Mouse (Mus musculus) brain, embryonic 18.5 days (tissue): ENCODE data around the gene Pard6b.
"Not testable (repeated sequence)": the region's sequence is repeated elsewhere in the genome, so short reads cannot be mapped to it uniquely, and the experiment has no call there.

Source experiments
- DNase-seq: peaks from one replicate; pipeline ENCODE4 v3.0.0-alpha.2; 2012; ENCODE audit warnings: low read depth, low spot score

Pard6b gene

DNA sequence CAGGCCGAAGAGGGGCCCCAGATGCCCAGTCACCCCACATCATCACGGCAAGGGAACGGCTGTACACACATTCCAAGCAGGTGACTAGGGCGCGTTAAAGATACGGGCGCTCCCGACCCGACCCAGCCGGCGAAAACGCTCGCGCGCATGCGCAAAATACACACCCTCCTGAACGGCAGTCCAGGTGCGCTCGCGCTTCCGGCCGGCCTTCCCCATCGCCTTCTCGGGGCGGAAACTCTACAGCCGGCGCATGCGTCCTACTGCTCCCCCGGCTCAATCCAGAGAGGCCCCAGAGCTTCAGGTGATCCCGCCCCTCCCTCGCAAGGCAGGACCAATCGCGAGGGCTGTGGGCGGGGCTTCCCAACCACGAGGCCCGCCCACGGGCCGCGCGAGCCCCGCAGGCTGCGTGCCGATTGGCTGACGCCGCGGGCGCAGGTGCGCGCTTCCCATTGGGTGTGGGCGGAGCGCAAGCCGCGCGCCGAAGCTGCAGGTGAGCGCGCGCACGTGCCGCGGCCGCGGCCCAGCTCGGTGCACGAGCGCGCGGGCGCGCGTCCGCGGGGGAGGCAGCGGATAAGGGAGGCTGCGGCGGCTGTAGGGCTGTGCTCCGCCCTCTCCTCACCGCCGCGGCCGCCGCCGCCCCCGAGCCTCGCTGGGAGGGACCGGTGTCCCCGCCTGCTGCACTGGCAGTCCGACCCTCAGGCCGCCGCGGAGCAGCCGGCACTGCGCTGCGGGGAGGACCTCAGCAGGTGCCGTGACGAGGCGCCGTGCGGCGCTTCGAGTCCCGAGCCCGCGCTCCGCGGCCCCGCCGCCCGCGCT lies at the start of gene Pard6b:
Pard6b (plus strand) TSS at position 574 of the 816 bp plus-strand sequence.
- peak; percentile 97 for DNase-seq

DNA sequence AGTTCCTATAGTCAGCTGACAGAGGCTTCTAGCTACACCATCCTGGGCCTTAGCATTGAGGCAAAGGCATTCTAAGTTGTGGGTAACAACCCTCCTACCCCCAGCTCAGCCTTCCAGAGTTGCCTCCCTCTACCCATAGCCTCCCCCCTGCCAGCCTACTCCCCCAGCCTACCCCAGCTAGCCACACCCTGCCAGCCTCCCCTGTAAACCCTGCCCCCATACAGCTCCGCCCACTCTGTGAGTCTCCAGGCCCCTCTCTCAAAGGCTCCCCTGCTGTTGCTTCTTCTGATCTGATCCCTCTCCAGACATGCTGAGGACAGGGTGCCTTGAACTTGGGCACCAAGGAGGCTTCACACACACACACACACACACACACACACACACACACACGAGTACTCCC lies 49.0 kb upstream of the Pard6b start:
- no peak for DNase-seq

DNA sequence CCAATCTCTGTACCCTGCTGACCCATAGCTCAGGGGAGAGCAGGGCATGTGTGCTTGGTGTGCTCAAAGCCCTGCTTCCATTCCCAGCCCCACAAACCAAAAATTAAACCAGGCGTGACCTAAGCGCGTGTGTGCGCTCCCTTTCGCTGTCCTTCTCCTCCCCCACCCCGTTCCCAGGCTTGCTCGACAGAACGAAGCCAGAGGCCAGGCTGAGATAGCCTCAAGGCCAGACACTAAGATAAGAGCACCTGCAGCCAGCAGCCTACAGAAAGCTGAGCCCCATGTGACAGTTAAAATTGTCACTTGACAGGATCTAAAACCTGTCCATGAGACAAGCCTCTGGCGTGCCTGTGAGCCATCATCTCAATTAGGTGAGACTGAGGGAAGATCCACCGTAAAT lies 46.9 kb upstream of the Pard6b start:
- no peak for DNase-seq

DNA sequence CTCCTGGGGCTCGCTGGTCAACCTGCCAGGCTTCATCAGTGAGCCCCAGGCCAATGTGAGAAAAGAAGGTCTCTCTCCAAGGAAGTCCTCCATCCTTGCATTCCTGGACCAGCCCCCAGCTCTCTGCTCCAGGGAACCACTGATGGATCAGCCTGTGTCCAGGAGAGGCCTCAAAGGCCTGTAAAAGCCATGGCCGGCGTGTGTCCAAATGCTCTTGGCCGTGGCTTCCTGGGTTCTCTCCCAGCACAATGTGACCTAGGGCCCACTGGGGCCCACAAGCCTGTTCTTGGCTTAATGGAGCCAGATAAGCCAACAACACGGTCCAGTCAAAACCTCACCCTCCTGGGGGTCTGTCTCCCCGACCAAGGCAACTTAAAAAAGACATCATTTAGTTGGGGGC lies 44.9 kb upstream of the Pard6b start:
- no peak for DNase-seq

DNA sequence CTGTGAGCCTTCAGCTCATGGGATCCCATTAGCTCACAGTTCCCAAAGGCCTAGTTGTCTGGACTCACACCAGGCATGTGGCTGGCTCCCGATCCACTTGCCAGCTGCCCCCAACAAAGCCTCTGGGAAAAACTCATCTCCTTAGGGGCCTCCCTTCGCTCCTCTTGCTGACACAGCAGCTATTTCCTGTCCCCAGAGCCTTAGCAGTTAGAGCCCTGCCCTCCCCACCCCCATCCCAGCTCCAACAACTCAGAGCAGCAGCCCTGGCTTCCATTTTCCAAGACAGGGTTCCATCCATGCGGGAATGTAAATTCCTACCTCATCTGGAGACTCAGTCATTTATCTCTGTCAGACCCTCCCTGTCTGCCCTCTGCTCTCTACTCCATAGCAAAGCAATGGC lies 43.7 kb upstream of the Pard6b start:
- no peak for DNase-seq

DNA sequence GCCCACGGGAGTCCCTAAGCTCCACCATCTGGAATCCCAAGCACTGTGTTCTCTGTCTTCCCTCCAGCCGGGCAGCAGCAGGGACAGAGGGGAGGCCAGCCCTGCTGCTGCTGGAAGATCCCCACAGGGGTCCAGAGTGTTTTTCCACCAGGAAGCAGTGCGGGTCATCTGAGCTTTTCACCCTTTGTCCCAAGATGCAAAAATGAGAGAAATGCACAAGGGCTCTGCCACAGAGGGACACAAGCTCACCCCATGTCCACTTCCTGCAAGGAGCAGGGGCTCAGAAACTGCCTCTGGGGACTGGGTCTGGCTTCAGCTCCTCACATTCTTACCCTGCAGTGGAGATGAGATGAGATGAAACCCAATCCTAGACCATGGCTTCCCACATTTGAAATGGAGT lies 40.1 kb upstream of the Pard6b start:
- no peak for DNase-seq

DNA sequence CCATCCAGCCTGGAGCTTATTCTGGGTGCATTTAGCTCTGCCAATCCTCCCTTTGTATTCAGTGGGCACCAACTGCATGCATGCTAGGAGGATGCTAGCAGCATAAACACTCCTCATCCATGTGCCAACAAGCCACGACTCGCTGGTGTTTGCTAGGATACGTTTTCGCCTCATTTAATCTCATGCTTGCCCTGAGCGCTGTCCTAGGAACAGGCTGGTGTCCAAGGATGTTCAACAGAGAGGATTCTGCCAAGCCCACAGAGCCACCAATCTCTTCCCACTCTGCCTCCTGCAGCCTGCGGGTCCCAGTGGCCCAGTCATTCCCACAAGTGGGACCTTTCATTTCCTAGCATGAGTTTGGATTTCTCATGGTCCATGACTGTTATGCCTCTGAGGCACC lies 38.8 kb upstream of the Pard6b start:
- peak; percentile 22 for DNase-seq

DNA sequence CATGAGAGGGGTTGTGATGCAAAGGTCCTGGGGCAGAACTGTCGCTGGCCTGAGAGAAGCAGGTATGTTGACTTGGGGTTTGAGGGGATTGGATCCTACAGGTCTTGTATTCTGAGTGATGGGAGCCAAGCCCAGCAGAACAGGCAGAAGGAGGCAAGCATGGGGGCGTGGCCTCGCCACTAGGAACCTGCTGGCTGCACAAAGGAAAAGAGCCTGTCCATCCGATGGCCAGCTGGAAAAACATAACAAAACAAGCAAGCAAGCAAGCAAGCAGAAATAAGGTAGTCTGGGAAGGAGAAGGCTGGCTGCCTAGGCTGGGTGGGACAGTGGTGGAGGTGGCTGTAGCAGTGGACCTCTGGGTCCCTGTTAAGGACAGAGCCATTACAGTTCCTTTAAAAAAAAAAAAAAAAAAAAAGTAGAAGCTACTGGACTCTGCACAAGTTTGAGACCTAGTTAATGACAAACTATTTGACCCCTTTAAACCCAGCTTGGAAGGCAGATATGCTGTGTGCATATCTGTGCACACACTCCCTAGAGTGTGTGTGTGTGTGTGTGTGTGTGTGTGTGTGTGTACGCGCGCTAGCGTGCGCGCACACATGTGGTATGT lies 36.0 kb upstream of the Pard6b start:
- no peak for DNase-seq

DNA sequence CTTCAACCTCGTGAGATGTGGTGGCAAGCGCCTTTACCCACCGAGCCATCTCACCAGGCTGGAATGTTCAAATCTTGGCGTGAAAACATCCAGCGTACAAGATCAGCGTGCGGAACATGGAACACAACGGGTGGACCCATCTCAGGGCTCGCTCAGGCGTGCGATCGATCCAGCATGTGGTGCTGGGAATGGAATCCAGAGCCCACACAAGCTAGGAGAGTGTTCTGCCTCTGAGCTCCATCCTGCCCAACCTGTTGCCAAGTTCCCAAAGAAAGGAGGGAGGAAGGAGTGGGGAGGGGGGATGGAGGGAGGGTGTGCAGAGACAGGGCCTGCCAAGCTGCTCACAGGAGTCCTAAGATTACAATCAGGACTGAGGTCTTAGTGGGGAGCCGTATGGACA lies 35.4 kb upstream of the Pard6b start:
- no peak for DNase-seq

DNA sequence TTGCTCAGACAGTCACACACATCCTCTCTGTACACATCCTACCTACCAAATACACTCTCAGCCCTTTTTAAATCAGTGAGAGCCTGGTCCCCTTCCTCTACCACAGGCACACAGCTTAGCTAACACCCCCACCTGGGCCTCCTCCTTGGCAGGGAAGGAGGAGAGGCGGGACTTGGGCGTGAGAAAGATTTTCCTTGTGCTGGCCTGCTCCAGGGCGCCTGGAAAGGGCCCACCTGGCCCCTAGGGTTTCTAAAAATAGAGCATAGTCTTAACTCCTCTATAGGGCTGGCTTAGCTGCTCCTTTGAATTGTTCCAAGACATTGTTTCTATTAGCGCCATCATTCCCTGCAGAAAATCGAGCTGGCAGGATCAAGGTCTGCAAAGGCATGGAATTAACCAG lies 35.0 kb upstream of the Pard6b start:
- no peak for DNase-seq

DNA sequence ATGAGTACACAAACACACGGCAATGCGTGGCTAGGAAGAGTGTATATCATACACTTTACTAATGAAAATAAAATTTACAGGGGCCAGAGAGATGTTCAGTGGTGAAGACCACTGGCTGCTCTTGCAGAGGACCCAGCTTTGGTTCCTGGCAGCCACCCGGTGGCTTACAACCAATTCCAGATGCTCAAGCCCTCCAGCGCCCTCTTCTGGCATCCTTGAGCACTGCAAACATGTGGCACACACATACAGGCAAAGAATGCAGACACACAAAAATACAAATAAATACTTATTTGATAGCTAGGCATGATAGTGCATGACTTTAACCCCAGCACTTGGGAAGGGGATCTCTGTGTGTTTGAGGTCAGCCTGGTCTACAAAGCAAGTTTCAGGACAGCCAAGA lies 34.3 kb upstream of the Pard6b start:
- DNase-seq = no peak

DNA sequence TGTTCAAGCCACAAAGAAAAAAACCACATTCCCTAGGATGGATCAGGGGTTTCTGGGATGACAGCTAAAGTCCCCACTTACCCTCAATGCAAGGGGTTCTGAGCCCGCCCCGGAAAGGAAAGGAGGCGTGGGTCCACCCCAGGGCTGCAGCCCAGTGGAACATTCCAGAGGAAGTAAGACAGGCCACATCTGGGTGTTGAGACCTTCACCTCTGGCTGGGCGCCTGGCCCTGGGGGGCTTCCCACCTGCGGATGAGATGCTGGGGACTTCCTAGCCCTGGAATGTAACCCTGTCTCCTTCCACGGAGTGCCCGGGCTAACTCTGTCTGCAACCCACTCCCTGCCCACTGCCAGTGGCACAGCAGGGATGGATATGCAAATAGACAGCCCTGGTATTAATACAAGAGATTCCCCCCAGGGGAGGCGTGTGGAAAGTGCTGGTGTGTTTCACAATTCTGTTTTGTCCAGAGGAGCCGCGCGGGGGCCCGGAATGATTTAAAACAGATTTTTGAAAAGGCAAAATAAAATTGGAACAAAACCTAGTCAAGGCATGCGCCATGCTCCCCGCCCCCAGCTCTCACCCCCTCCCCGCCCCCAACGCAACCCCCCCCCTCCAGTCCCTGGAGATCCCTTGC lies 31.7 kb upstream of the Pard6b start:
- no peak for DNase-seq

DNA sequence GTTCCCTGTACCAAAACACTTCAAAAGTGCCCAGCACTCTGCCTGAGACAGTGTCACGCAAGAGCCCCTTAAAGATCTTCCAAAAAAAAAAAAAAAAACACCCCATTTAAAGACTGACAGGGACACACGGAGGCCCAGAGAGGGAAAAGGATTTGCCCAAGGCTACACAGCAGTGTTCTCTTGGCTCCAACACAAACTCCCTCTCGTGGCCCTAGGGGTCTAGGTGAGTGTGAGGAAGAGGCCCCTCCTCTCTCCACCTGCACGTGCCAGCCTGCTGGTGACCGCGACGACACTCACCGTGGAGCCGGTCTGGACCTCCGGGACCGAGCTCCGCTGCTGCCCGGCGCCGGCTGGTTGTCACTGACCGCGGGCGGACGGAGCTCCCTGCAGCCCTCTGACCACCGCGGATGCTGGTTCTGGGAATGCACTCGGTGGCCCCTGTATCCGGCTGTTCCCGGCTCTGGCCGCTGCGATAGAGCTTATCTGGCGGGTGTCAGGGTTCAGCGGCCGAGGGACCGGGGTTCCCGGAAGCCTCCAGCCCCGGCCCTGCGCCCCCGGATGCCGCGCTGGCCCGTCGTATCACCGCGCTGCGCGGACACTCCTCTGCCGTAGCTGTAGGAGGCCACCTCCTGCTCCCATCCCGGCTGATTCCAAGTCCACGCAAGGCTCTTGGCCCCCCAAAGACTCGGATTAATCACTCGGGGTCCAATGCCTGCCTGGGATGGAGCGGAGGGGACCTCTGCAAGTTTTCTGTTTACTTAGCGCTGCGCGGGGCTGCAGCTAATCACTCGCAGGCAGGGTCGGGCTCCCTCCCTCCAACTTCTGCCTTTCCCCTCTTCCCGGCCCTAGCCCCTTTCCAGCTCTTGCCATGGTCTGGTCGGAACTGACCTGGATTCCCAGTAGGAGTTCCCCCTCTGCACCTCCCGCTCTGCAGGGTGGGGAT lies 30.5 kb upstream of the Pard6b start:
- DNase-seq = no peak

DNA sequence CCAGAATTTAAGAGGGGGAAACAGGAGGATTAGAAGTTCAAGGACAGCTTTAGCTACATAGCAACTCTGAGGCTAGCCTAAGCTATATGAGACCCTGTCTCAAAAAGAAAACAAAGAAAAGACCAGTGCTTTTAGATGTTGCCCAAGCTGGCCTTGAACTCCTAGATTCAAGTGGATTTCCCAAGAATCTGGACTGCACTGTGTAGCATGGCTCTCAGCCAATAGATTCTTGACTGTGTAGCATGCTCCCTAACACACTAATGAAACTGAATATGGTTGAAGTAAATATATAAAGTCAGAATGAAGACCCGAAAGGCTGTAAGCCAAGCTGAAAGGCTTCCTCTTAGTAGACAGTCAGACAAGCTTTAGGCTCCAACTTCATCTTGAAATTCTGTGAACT lies 28.6 kb upstream of the Pard6b start:
- no peak for DNase-seq

DNA sequence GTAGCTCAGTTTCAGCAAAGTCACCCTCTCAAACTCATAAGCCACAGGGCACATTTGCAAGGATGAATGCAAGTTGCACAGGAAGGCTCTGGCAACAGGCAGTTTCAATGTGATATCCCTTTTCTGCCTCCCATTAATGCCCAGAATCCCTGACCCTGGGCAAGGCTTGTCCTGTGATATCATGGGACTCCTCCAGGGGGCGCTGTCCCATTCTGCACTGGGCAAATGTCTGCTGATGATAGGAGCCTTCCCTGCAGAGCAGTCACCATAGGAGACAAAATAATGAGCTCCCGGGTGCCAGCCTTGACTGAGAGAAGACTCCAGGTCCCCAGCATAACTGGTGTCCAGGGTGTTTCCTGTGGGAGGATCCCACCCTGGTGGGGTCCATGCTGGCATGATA lies 28.1 kb upstream of the Pard6b start:
- DNase-seq = no peak

DNA sequence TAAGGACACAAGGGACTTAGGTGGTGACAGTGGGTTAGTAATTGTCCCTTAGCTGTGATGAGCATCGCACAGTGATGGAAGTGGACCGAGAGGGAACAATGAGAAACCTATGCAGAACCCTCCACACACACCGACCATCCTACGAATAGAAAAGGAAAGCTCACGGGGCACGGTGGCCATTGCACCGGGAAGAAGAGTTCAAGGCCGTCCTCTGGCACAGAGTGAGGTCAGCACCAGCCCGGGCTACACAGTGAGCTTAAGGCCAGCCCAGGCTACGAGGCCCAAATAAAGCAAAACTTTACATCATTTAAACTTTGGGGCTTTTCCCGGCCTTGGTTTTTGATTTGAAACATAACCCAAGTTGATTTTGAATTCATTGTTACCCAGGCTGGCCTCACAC lies 26.7 kb upstream of the Pard6b start:
- no peak for DNase-seq

DNA sequence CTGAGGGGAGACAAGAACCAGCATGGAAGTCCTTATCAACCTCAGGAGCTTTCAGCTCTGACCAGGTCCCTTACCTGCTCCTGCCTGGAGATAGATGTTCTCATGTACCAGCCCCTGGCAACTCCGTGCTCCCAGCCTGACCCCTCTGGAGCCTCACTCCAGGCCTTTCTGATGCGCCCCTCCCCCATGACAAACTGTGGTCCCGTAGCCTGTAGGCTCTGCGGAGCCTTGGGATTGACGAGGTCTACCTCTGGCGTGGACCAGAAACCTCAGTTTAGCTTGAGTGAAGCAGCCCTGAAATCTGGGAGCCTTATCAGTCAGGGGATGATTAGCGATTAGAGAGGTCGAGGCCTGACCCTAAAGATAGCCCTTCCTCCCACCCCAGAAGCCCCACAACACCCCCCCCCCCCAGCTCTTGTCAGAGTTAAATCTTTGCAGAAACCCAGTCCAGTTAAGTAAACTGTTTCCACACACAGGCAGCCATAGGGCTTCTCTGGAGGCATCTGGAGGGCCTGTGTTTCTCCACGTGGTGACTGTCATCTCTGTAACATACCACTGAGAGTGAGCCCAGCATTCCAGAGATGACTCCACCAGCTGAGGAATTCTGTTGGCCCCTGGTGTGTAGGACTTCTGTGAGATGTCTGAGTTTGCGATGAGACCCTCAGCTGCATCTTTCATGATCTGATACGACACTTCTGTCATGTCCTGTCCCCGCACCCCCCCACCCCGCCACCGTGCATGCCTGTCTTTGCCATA lies 24.7 kb upstream of the Pard6b start:
- DNase-seq = no peak

DNA sequence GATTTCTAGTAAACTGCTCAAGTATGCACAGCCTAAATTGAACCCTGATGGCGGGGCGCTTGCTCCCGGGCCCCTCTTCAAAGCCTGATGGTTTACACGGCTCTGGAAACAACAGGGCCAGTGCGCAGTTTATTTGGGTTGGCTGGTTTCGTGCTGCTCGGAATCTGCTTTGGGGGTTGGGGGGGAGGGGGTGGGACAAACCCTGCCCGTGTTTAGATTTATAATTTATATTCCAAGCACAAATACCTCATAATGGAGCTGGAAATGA lies 24.2 kb upstream of the Pard6b start:
- no peak for DNase-seq

DNA sequence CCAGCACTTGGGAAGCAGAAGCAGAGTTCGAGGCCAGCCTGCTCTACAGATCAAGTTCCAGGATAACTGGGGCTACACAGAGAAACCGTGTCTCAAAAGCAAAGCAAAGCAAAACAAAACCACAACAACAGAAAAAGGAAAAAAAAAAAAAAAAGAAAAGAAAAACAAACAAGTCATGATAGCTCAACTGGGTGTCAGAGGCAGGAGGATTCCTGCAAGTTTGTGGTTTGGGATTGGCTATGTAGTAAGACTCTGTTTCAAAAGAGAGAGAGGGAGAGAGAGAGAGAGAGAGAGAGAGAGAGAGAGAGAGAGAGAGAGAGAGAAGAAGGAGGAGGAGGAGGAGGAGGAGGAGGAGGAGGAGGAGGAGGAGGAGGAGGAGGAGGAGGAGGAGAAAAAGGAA lies 22.9 kb upstream of the Pard6b start:
- DNase-seq = not testable (repeated sequence)

DNA sequence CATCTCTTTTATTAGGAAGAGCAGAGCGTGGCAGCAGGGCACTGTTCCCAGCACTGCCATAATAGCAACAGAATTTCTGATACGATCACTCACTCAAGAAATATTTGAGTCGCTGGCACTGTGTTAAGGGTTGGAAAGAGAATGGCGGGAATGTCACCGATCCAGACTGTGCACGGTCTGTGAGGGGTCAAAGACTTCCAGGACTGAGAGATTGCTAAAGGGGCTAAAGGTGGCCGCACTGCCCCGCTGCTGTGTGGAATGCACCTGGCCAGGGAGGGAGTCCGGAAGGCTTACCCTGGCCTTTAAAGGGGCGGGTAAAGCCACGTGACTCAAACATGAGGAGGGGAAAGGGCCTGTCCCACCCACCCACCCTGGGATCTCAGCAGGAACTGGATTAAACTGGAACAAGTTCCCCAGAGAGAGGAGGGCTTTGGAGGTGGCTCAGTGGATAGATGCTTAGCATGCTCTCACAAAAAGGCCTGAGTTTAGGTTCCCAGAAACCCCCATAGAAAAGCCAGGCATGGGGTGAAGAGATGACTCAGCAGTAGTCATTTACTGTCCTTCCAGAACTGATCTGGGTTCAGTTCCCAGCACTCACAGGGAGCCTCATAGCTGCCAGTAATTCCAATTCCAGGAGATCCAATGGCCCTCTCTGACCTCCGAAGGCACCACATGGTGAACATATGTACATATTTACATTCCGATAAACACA lies 22.2 kb upstream of the Pard6b start:
- no peak for DNase-seq
